Mouse (Mus musculus) forebrain, embryonic 11.5 days (tissue): ENCODE measurements around the gene Traf4. TPM values are rescaled to one million over a fixed set of nuclear protein-coding genes. Genes with fewer than 3 reads are reported as not detected.

ENCODE experiments used
- ATAC-seq: fragments of 200-750 bp; cut with Nextera tagmentation; replicated peaks from 2 replicates; pipeline ENCODE4 v1.8.0; 2017; ENCODE audit warnings: moderate TSS enrichment; ENCODE audit not compliant: low FRiP score
- DNase-seq: peaks from one replicate; pipeline ENCODE4 v3.0.0-alpha.2; 2017; ENCODE audit warnings: low spot score
- H3K27ac ChIP-seq: fragments of 300-500 bp; sonication (generic); 2 replicates; pipeline ENCODE4 v1.5.1; 2014; ENCODE audit warnings: low read depth, low read length
- H3K27me3 ChIP-seq: fragments of 300-500 bp; sonication (generic); 2 replicates; pipeline ENCODE4 v1.6.1; 2014; ENCODE audit warnings: mild to moderate bottlenecking, low read length, mixed read lengths; ENCODE audit not compliant: control insufficient read depth, insufficient read depth
- H3K36me3 ChIP-seq: fragments of 300-500 bp; sonication (generic); 2 replicates; pipeline ENCODE4 v1.6.1; 2014; ENCODE audit warnings: mild to moderate bottlenecking, low read length, moderate library complexity, mixed read lengths; ENCODE audit not compliant: control insufficient read depth, insufficient read depth
- H3K4me1 ChIP-seq: fragments of 300-500 bp; sonication (generic); replicated peaks from 2 replicates; pipeline ENCODE4 v1.6.1; 2014; ENCODE audit warnings: low read length, mixed read lengths; ENCODE audit not compliant: control insufficient read depth, insufficient read depth
- H3K4me2 ChIP-seq: fragments of 300-500 bp; sonication (generic); 2 replicates; pipeline ENCODE4 v1.6.1; 2014; ENCODE audit warnings: low read depth, mild to moderate bottlenecking, low read length, moderate library complexity, mixed read lengths; ENCODE audit not compliant: severe bottlenecking
- H3K4me3 ChIP-seq: fragments of 300-500 bp; sonication (generic); 2 replicates; pipeline ENCODE4 v1.5.1; 2014; ENCODE audit warnings: low read depth, low read length
- H3K9ac ChIP-seq: fragments of 300-500 bp; sonication (generic); 2 replicates; pipeline ENCODE4 v1.6.1; 2014; ENCODE audit warnings: low read length
- H3K9me3 ChIP-seq: fragments of 300-500 bp; sonication (generic); 2 replicates; pipeline ENCODE4 v1.6.1; 2016; ENCODE audit warnings: low read length, mixed read lengths; ENCODE audit not compliant: control insufficient read depth
- WGBS: fragments of 180-500 bp; shearing (Covaris S2); extraction: QIAGEN DNeasy Blood & Tissue Kit; methylation state at CpG from one replicate; pipeline ENCODE4 v1.1.7; 2014; 5-methylcytosine and 5-hydroxymethylcytosine counted together
- polyA plus RNA-seq: library from polyadenylated mRNA; unstranded; fragments of >200 nt; fragmentation: Nextera tagmentation; extraction: Ambion mirVana; gene quantifications from 2 replicates; pipeline ENCODE4 v1.2.1, GENCODE M21; 2014

Traf4 gene
- polyA plus RNA-seq, 1 experiment from 2014 or later = 77.7 TPM

GRCm38 (mm10) chr11:78172748-78173383 is 7.5 kb upstream of the Traf4 start:
- WGBS = 86% methylated on average over 19 of the region's 19 CpGs
- no peaks in the 10 kb centered on the region for H3K36me3 ChIP-seq

GRCm38 (mm10) chr11:78172034-78172747 is 6.8 kb upstream of the Traf4 start:
- 82% methylated on average over 16 of the region's 16 CpGs for WGBS

More at GRCm38 (mm10) chr11:78172748-78173383, 7.5 kb upstream of the Traf4 start:
- Histone ChIP-seq H3K4me1 (peaks cover 9% of the 10 kb centered on the region; the same call in 1 of the 2 replicates), H3K4me3 (no peak overlapping the region), H3K9ac (no peak overlapping the region), H3K4me2 (no peak overlapping the region), H3K9me3 (no peaks in the 10 kb centered on the region), H3K27me3 (no peaks in the 10 kb centered on the region), H3K27ac (no peak overlapping the region)
- DNase-seq (no peak), ATAC-seq (no peak)

GRCm38 (mm10) chr11:78171328-78171727 is 5.9 kb upstream of the Traf4 start:
- Histone ChIP-seq H3K4me1 (no peaks in the 10 kb centered on the region), H3K4me2 (no peak overlapping the region), H3K36me3 (no peaks in the 10 kb centered on the region), H3K27me3 (no peaks in the 10 kb centered on the region), H3K9me3 (no peaks in the 10 kb centered on the region), H3K27ac (no peak overlapping the region), H3K9ac (no peak overlapping the region), H3K4me3 (no peak overlapping the region)
- no peak for DNase-seq
- 75% methylated on average over 4 of the region's 4 CpGs for WGBS
- no peak for ATAC-seq

More at GRCm38 (mm10) chr11:78172034-78172747, 6.8 kb upstream of the Traf4 start:
- DNase-seq (no peak), ATAC-seq (no peak)
- Histone ChIP-seq H3K36me3 (no peaks in the 10 kb centered on the region), H3K4me2 (no peak overlapping the region), H3K4me3 (no peak overlapping the region), H3K4me1 (peaks cover 4% of the 10 kb centered on the region; the same call in 1 of the 2 replicates), H3K27ac (no peak overlapping the region), H3K9ac (no peak overlapping the region), H3K9me3 (no peaks in the 10 kb centered on the region), H3K27me3 (no peaks in the 10 kb centered on the region)

- Histone ChIP-seq H3K4me1 (peaks cover 8% of the 10 kb centered on the region), H3K27ac (no peak overlapping the region), H3K36me3 (no peaks in the 10 kb centered on the region), H3K9ac (no peak overlapping the region), H3K9me3 (no peaks in the 10 kb centered on the region), H3K27me3 (0 out of 2 replicates have a peak, but pooled peaks cover 2% of the 10 kb centered on the region), H3K4me3 (no peak overlapping the region), H3K4me2 (no peak overlapping the region)
- 95% methylated on average over 15 of the region's 15 CpGs for WGBS
- ATAC-seq (no peak), DNase-seq (no peak)
Measured at GRCm38 (mm10) chr11:78170306-78170705, 4.9 kb upstream of the Traf4 start.

GRCm38 (mm10) chr11:78168541-78169468 is 3.4 kb upstream of the Traf4 start:
- no peak overlapping the region for H3K4me2 ChIP-seq
- H3K9ac ChIP-seq = no peak overlapping the region
- no peak overlapping the region for H3K27ac ChIP-seq

GRCm38 (mm10) chr11:78167257-78167959 is 2.0 kb upstream of the Traf4 start:
- H3K27ac ChIP-seq = no peak overlapping the region
- H3K27me3 ChIP-seq = 0 out of 2 replicates have a peak, but pooled peaks cover 2% of the 10 kb centered on the region
- H3K4me2 ChIP-seq = no peak overlapping the region

More at GRCm38 (mm10) chr11:78168541-78169468, 3.4 kb upstream of the Traf4 start:
- 0 out of 2 replicates have a peak, but pooled peaks cover 2% of the 10 kb centered on the region for H3K27me3 ChIP-seq
- peaks cover 8% of the 10 kb centered on the region for H3K4me1 ChIP-seq
- H3K4me3 ChIP-seq = no peak overlapping the region
- H3K36me3 ChIP-seq = no peaks in the 10 kb centered on the region
- ATAC-seq (no peak), DNase-seq (no peak)
- 61% methylated on average over 19 of the region's 19 CpGs for WGBS
- H3K9me3 ChIP-seq = no peaks in the 10 kb centered on the region

GRCm38 (mm10) chr11:78166640-78167039 is 1.3 kb upstream of the Traf4 start:
- Histone ChIP-seq H3K36me3 (peaks cover 3% of the 10 kb centered on the region), H3K27me3 (0 out of 2 replicates have a peak, but pooled peaks cover 2% of the 10 kb centered on the region), H3K4me3 (no peak overlapping the region), H3K9ac (no peak overlapping the region), H3K9me3 (no peaks in the 10 kb centered on the region), H3K4me1 (peaks cover 18% of the 10 kb centered on the region), H3K4me2 (no peak overlapping the region), H3K27ac (no peak overlapping the region)
- ATAC-seq = no peak
- no peak for DNase-seq
- 65% methylated on average over 6 of the region's 6 CpGs for WGBS

More at GRCm38 (mm10) chr11:78167257-78167959, 2.0 kb upstream of the Traf4 start:
- H3K36me3 ChIP-seq = no peaks in the 10 kb centered on the region; the same call in 1 of the 2 replicates
- no peak overlapping the region for H3K9ac ChIP-seq
- ATAC-seq = no peak
- no peaks in the 10 kb centered on the region for H3K9me3 ChIP-seq
- no peak for DNase-seq
- 87% methylated on average over 14 of the region's 14 CpGs for WGBS
- no peak overlapping the region for H3K4me3 ChIP-seq
- H3K4me1 ChIP-seq = peaks cover 16% of the 10 kb centered on the region
